Mouse (Mus musculus) stomach, embryonic 15.5 days (tissue): ENCODE measurements around the gene Card9. TPM values are rescaled to one million over a fixed set of nuclear protein-coding genes. Genes with fewer than 3 reads are reported as not detected.

ENCODE experiments used
- ATAC-seq: fragments of 200-750 bp; cut with Nextera tagmentation; 2 replicates; pipeline ENCODE4 v1.8.0; 2017; ENCODE audit warnings: low read depth, moderate number of reproducible peaks, moderate TSS enrichment; ENCODE audit not compliant: insufficient read depth, low FRiP score
- H3K27ac ChIP-seq: fragments of 300-500 bp; sonication (generic); 2 replicates; pipeline ENCODE4 v1.5.1; 2015; ENCODE audit warnings: mild to moderate bottlenecking, inconsistent platforms
- H3K27me3 ChIP-seq: fragments of 300-500 bp; sonication (generic); replicated peaks from 2 replicates; pipeline ENCODE4 v1.6.1; 2015; ENCODE audit warnings: inconsistent platforms
- H3K36me3 ChIP-seq: fragments of 300-500 bp; sonication (generic); 2 replicates; pipeline ENCODE4 v1.6.1; 2015; ENCODE audit warnings: inconsistent platforms
- H3K4me1 ChIP-seq: fragments of 300-500 bp; sonication (generic); 2 replicates; pipeline ENCODE4 v1.6.1; 2015; ENCODE audit warnings: inconsistent platforms
- H3K4me2 ChIP-seq: fragments of 300-500 bp; sonication (generic); 2 replicates; pipeline ENCODE4 v1.6.1; 2015; ENCODE audit warnings: mild to moderate bottlenecking, inconsistent platforms
- H3K4me3 ChIP-seq: fragments of 300-500 bp; sonication (generic); replicated peaks from 2 replicates; pipeline ENCODE4 v1.5.1; 2015; ENCODE audit warnings: inconsistent platforms
- H3K9ac ChIP-seq: fragments of 300-500 bp; sonication (generic); 2 replicates; pipeline ENCODE4 v1.6.1; 2015; ENCODE audit warnings: inconsistent platforms
- H3K9me3 ChIP-seq: fragments of 300-500 bp; sonication (generic); 2 replicates; pipeline ENCODE4 v1.6.1; 2016; ENCODE audit warnings: inconsistent platforms
- WGBS: fragments of 180-500 bp; shearing (Covaris S2); methylation state at CpG from one replicate; pipeline ENCODE4 v1.1.7; 2015; 5-methylcytosine and 5-hydroxymethylcytosine counted together
- polyA plus RNA-seq: library from polyadenylated mRNA; unstranded; fragments of >200 nt; fragmentation: Nextera tagmentation; extraction: Ambion mirVana; gene quantifications from 2 replicates; pipeline ENCODE4 v1.2.1, GENCODE M21; 2015

Card9 gene
- 1.6 and 1.8 TPM in 2 replicates for polyA plus RNA-seq

GRCm38 (mm10) chr2:26360772-26361171, at the start of gene Card9:
Gene Card9, minus strand, starts transcription at chr2:26360918.
- H3K4me2 ChIP-seq: no peak within 1 kb of the TSS
- 0 out of 2 replicates have a peak within 1 kb of the TSS, but pooled peaks have one; percentile 3 for H3K4me3 ChIP-seq
- peaks cover 10% of the 10 kb centered on the region; the same call in 1 of the 2 replicates for H3K36me3 ChIP-seq
- H3K4me1 ChIP-seq: no peaks in the 10 kb centered on the region
- H3K9me3 ChIP-seq: no peaks in the 10 kb centered on the region
- peak; percentile 4; the same call in 1 of the 2 replicates for ATAC-seq
- H3K9ac ChIP-seq: no peak within 1 kb of the TSS
- 41% methylated on average over 3 of the region's 3 CpGs for WGBS
- no peaks in the 10 kb centered on the region for H3K27me3 ChIP-seq
- H3K27ac ChIP-seq: no peak within 1 kb of the TSS

GRCm38 (mm10) chr2:26410091-26410490, 49.4 kb upstream of the Card9 start:
- Histone ChIP-seq H3K9ac (no peak overlapping the region), H3K9me3 (no peaks in the 10 kb centered on the region), H3K4me1 (peaks cover 37% of the 10 kb centered on the region), H3K4me2 (no peak overlapping the region), H3K27ac (no peak overlapping the region), H3K27me3 (no peaks in the 10 kb centered on the region), H3K4me3 (no peak overlapping the region), H3K36me3 (peaks cover 45% of the 10 kb centered on the region)
- ATAC-seq: no peak
- WGBS: 73% methylated on average over 5 of the region's 5 CpGs

DNA sequence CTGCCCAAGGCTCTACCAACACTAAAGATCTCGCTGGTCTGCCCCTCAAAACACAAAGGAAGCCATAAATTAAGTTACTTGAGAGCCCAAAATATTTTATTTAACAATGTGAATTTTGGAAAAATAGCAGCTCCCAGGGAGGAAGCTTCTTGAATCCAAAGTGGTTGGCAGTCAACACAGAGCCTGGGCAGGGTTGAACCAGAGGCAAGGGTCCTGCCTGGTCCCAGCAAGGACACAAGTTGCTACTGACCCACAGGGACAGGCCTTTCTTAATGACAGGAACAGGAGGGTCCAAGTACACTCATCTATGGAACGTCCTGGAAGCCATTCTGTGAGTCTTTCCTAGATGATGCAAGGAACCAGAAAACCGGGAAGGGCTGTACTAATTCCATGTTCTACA, 48.6 kb upstream of the Card9 start:
- no peaks in the 10 kb centered on the region for H3K9me3 ChIP-seq
- peak overlapping the region; percentile 96; the same call in 1 of the 2 replicates for H3K4me3 ChIP-seq
- peaks cover 40% of the 10 kb centered on the region for H3K36me3 ChIP-seq
- no peak overlapping the region for H3K9ac ChIP-seq
- ATAC-seq: no peak
- no peaks in the 10 kb centered on the region for H3K27me3 ChIP-seq
- H3K4me2 ChIP-seq: peak overlapping the region; percentile 35; the same call in 1 of the 2 replicates
- no peak overlapping the region for H3K27ac ChIP-seq
- H3K4me1 ChIP-seq: peaks cover 37% of the 10 kb centered on the region
- 54% methylated on average over 3 of the region's 3 CpGs for WGBS

DNA sequence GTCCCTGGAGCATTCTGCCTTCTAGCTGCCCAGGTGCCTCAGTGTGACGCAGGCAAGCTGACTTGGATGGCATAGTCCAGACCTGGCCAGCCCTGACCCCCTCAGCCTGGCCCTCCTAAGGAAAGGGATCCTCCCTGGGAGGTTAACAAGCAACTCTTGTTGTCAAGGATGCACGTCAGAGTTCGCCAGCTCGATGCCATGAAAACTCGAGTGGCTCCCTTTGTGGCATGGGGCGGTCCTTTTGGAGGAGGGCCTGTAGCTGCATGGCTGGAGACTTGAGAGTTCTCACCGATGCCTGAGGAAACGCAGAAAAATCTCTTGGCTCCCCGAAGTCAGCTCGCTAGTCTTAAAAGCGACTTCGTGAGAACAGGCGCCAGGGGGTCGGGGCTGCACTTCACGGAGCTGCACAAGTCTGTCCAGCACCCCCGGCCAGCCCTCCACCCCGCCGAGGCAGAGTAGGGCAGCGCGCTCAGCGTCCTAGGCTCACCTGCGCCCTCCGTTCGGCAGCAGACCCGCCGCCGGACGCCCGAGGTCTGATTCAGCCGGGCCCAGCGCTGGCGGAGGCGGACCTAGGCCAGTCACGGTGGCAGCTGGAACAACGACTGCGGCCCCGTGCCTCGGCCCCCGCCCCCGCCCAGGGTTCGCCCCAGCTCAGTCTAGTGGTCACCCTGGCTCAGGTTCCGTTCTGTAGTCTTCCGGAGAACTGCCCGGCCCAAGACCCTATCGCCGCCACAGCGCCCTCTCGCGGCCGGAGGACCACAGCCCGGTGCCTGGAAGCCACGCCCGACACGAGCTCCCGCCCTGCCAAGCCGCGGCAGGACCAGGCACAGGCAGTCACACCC, 48.0 kb upstream of the Card9 start, which contains the start of gene Inpp5e:
Gene Inpp5e (minus strand): TSS at position 689 of the 842 bp plus-strand sequence.
- peak within 1 kb of the TSS; percentile 77 for H3K27ac ChIP-seq
- H3K9me3 ChIP-seq: no peaks in the 10 kb centered on the region
- H3K4me3 ChIP-seq: peak within 1 kb of the TSS; percentile 96
- H3K9ac ChIP-seq: peak within 1 kb of the TSS; percentile 96
- peaks cover 37% of the 10 kb centered on the region for H3K4me1 ChIP-seq
- peaks cover 34% of the 10 kb centered on the region for H3K36me3 ChIP-seq
- ATAC-seq: peak; percentile 93
- peak within 1 kb of the TSS; percentile 93 for H3K4me2 ChIP-seq
- 0% methylated on average over 57 of the region's 57 CpGs for WGBS
- no peaks in the 10 kb centered on the region for H3K27me3 ChIP-seq

DNA sequence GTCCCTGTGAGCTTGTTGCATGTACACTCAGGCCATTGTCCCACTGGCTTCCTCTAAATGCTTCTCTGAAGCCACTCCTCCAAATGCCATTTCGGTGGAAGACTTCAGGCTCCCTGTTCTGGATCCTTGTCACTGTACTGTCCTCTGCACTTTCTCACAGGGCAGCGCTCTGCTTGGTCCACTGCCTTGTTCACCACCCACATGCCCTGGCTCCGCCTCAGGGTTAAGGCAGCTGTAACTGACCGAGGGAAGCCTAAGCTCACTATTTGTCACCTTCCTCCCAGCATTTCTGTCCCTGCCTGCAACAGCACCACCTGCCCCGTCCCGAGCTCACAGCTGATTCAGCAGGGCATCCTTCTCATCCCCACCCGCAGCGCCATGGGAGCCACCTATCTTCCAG, 42.6 kb upstream of the Card9 start:
- Histone ChIP-seq H3K9ac (no peak overlapping the region), H3K4me2 (no peak overlapping the region), H3K4me3 (no peak overlapping the region), H3K36me3 (peaks cover 30% of the 10 kb centered on the region), H3K27ac (no peak overlapping the region), H3K4me1 (peaks cover 31% of the 10 kb centered on the region), H3K27me3 (no peaks in the 10 kb centered on the region), H3K9me3 (no peaks in the 10 kb centered on the region)
- ATAC-seq: no peak
- 72% methylated on average over 8 of the region's 8 CpGs for WGBS

DNA sequence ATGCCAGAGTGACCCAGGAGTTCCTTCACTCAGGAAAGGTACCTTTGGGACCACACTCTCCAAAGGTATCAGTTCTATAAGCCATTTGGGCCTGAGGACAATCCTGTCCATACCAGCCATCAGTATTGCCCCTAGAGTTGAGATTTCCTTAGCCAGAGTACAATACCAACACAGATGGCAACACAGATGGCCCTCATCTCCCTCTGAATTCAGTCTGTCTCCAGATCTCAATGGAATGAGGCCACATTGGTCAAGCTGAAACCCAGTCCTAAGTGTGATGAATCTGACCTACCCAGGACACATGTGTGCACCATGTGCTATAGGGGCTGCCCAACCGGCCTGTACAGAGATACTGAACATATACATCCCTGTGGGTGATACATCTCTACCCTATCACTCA, 41.5 kb upstream of the Card9 start:
- Histone ChIP-seq H3K9ac (no peak overlapping the region), H3K9me3 (no peaks in the 10 kb centered on the region), H3K27ac (no peak overlapping the region), H3K36me3 (peaks cover 38% of the 10 kb centered on the region), H3K27me3 (no peaks in the 10 kb centered on the region), H3K4me3 (no peak overlapping the region), H3K4me1 (peaks cover 21% of the 10 kb centered on the region), H3K4me2 (no peak overlapping the region)
- ATAC-seq: no peak
- WGBS: 81% methylated on average over 1 of the region's 1 CpGs

- Histone ChIP-seq H3K4me1 (peaks cover 10% of the 10 kb centered on the region; the same call in 1 of the 2 replicates), H3K4me2 (no peak overlapping the region), H3K9ac (no peak overlapping the region), H3K9me3 (no peaks in the 10 kb centered on the region), H3K36me3 (peaks cover 48% of the 10 kb centered on the region), H3K27ac (no peak overlapping the region), H3K27me3 (no peaks in the 10 kb centered on the region), H3K4me3 (no peak overlapping the region)
- WGBS: 82% methylated on average over 4 of the region's 4 CpGs
- no peak for ATAC-seq
Observed at GRCm38 (mm10) chr2:26401023-26401422, 40.3 kb upstream of the Card9 start.

- no peak overlapping the region for H3K4me2 ChIP-seq
Observed at GRCm38 (mm10) chr2:26400296-26400695, 39.6 kb upstream of the Card9 start.

DNA sequence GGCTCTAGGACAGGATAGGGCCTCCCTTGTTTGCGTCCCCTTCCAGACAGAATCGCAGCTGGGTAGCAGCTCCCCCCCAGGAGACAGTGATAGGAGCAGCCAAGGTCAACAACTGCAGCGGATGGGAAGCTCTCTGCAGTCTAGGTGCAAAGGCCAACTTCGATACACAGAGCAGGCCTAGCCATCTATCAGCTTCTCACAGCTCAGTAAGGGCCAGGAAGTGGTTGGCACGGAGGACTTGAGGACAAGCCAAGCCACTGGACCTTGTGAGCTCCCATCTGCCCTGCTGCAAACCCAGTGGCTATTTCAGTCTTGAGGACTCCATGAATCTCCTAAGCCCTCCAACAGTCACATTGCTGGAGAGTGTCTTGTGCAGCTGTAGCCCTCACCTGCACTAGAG, 38.9 kb upstream of the Card9 start:
- H3K36me3 ChIP-seq: peaks cover 62% of the 10 kb centered on the region
- ATAC-seq: no peak

More at GRCm38 (mm10) chr2:26400296-26400695, 39.6 kb upstream of the Card9 start:
- no peak for ATAC-seq
- Histone ChIP-seq H3K27me3 (no peaks in the 10 kb centered on the region), H3K36me3 (peaks cover 55% of the 10 kb centered on the region), H3K27ac (no peak overlapping the region), H3K9ac (no peak overlapping the region), H3K9me3 (no peaks in the 10 kb centered on the region), H3K4me1 (peaks cover 2% of the 10 kb centered on the region; the same call in 1 of the 2 replicates), H3K4me3 (no peak overlapping the region)
- WGBS: 83% methylated on average over 5 of the region's 5 CpGs

DNA sequence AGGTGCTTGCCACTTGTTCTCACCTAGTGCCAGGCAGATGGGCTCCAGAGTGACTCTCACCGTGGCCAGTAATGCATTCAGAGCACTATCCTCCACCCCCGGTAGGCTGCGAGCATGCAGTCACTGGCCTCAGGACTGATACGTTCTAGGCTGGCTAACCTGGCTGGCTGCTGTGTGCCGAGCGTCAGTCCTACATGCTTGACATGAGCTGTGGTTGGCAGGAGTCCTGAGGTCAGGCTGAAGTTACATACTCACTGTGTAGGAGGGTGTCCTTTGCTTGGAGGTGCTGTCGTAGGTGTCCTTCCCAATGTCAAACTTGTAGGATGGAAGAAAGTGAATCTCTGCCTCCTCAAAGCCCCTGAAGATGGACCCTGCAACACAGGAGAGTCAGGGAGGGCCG, 38.3 kb upstream of the Card9 start:
- Histone ChIP-seq H3K4me3 (no peak overlapping the region), H3K4me2 (no peak overlapping the region), H3K27me3 (no peaks in the 10 kb centered on the region), H3K36me3 (peaks cover 69% of the 10 kb centered on the region), H3K9ac (no peak overlapping the region), H3K27ac (no peak overlapping the region), H3K4me1 (no peaks in the 10 kb centered on the region), H3K9me3 (no peaks in the 10 kb centered on the region)
- WGBS: 87% methylated on average over 8 of the region's 8 CpGs
- no peak for ATAC-seq

More for the DNA sequence above, 38.9 kb upstream of the Card9 start:
- no peak overlapping the region for H3K4me3 ChIP-seq
- no peak overlapping the region for H3K4me2 ChIP-seq
- no peaks in the 10 kb centered on the region for H3K4me1 ChIP-seq
- no peaks in the 10 kb centered on the region for H3K9me3 ChIP-seq
- H3K27ac ChIP-seq: no peak overlapping the region
- no peaks in the 10 kb centered on the region for H3K27me3 ChIP-seq
- no peak overlapping the region for H3K9ac ChIP-seq
- WGBS: 71% methylated on average over 5 of the region's 5 CpGs

DNA sequence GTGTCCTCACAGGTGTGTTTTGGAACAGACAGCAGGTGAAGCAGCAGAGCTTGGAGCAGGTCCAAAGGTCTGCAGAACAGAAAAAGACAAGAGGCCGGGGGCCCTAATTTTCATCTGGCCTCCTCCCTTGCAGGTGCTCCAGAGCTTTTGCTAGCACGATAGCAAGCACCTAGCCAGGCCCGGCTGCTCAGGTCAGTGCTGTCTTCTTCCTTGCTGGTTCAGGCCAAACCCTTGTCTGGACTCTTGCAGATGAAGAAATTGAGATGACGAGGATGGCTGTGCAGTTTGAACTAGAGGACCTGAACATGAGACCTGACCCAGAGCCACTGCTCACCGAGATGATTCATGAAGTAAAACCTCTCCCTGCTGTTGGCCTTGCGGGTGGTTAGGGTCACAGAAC, 30.9 kb upstream of the Card9 start:
- Histone ChIP-seq H3K27ac (no peak overlapping the region), H3K4me2 (no peak overlapping the region), H3K4me1 (peaks cover 3% of the 10 kb centered on the region), H3K4me3 (no peak overlapping the region), H3K27me3 (no peaks in the 10 kb centered on the region), H3K9ac (no peak overlapping the region), H3K36me3 (peaks cover 59% of the 10 kb centered on the region), H3K9me3 (no peaks in the 10 kb centered on the region)
- ATAC-seq: no peak
- 89% methylated on average over 6 of the region's 6 CpGs for WGBS

GRCm38 (mm10) chr2:26390954-26391353, 30.2 kb upstream of the Card9 start:
- WGBS: 76% methylated on average over 3 of the region's 3 CpGs
- Histone ChIP-seq H3K9ac (no peak overlapping the region), H3K27ac (no peak overlapping the region), H3K36me3 (peaks cover 61% of the 10 kb centered on the region), H3K4me2 (no peak overlapping the region), H3K4me1 (peaks cover 3% of the 10 kb centered on the region), H3K4me3 (no peak overlapping the region), H3K9me3 (no peaks in the 10 kb centered on the region), H3K27me3 (no peaks in the 10 kb centered on the region)
- no peak for ATAC-seq
